Mouse (Mus musculus) liver, adult 2 months (tissue): ENCODE measurements around the gene Herpud2.

Experiments
- CTCF ChIP-seq: fragments of 200-500 bp; IDR thresholded peaks from 2 replicates; pipeline ENCODE4 v1.5.1; 2011; ENCODE audit warnings: low read depth, low read length, control low read depth
- POLR2A ChIP-seq: fragments of 200-500 bp; IDR thresholded peaks from 2 replicates; pipeline ENCODE4 v1.6.1; 2011; ENCODE audit warnings: low read length, control low read depth; ENCODE audit not compliant: insufficient read depth; ENCODE audit errors: extremely low read depth

DNA sequence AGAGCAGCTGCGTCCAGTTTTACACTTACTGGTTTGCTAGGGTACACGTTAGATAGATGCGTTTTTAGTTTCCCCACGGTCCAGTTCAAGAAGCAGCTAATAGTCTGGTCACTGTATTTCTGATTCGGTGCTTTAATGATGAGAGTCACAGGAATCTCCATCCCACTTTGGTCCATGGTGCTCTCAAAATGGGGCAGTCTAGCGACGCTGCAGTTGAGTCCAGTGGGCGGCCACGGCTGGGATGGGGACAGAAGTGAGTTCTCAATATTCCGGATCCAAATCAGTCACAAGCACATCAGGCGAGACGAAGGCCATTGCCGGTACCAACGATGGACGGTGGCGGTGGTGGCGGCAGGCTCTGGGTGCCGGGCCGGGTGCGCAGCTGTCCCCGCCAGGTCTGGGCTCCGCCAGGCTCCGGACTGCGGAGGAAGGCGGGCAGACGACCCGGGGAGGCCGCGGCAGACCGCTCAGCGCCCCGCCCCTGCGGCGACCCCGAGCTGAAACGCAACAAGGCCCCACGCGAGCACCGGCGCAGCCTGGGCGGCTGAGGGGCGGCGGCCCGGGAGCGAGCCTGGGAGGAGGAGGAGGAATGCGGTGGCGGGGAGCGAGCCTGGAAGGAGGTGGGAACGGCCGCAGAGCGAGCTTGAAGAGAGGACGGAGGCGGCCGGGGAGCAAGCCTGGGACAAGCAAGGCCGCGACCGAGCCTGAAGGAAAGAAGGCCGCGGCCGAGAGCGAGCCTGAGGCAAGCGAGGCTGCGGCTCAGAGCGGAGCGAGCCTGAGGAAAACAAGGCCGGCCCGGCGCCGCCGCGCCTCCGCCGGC, 619 bp downstream of the Herpud2 start:
- TF ChIP-seq CTCF (no peak), POLR2A (no peak)
